Mouse (Mus musculus) cerebellum, adult 11-12 months (tissue): Measurements from ENCODE around the gene Ciao2a.

Source experiments
- DNase-seq: peaks from one replicate; pipeline ENCODE4 v3.0.0; 2022

Gene Ciao2a

DNA sequence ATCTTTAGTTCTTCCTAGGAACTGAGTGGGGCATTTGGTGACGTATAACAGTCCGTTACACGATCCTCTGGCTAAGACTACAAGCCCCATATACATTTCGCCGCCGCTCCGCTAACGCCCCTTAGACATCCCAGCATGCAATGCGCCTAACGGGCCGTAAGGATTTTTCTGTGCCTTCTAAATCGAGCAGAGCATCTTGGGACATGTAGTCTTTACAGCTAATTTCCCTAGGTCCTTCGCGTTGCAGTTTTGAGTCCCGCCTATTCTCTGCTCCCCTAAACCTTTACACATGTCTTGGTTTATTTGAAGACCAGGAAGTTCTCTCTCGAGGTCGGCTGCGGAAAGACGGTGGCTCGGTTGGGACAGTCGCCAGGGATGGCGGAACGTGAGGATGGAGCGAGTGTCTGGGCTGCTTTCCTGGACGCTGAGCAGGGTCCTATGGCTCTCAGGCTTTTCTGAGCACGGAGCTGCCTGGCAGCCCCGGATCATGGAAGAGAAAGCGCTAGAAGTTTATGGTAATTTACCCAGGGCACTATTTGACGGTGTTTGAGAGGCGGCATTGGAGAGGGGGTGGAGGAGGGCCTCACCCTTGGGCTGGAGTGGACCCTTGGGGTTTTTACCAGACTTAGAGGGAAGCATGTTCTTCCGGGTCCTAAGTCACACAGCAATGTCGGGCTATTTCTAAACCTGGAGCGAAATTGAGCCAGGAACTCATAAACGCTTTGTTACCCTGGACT is at the start of gene Ciao2a, which contains the start of gene Snx1:
Gene Ciao2a, plus strand, starts transcription at position 156 of the 737 bp plus-strand sequence.
Gene Snx1, minus strand, starts transcription at position 132 of the 737 bp plus-strand sequence.
- peak; percentile 94 for DNase-seq

DNA sequence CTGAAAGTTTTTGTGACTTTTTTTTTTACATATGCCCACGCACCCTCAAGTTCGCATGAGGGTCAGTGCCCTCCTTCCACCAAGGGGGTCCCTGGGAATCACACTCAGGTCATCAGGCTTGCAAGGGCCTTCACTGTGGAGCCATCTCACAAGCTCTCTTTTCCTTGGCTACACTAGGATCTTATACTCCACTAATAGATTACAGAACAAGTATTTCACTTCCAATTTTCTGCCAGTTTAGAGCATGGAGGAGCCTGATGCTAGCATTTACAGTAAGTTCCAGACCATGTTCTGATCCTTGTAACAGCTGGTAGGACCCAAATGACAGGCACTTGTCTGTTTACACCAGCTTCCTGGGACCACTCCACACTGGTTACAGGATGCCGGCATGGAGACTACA is 48.3 kb upstream of the Ciao2a start:
- DNase-seq = no peak

DNA sequence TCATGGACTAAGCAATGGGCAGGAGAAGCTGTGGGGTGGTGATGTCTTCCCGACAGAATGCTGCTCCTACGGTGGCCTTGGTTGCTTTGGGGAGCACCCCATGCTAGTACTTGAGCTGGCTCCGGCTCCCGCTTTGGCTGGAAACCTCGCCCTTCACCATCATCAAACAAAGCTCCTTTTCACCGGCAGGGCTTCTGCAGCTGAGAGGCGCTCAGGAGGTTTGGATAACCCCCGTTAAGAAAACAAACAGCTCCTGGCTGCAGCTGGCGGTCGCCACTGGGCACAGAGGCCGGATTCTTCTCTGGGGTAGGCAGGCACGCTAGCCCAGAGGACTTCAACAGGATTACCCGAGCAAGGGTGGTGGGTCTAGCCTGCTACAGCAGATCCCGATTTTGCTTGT is 47.9 kb upstream of the Ciao2a start:
- DNase-seq = no peak

DNA sequence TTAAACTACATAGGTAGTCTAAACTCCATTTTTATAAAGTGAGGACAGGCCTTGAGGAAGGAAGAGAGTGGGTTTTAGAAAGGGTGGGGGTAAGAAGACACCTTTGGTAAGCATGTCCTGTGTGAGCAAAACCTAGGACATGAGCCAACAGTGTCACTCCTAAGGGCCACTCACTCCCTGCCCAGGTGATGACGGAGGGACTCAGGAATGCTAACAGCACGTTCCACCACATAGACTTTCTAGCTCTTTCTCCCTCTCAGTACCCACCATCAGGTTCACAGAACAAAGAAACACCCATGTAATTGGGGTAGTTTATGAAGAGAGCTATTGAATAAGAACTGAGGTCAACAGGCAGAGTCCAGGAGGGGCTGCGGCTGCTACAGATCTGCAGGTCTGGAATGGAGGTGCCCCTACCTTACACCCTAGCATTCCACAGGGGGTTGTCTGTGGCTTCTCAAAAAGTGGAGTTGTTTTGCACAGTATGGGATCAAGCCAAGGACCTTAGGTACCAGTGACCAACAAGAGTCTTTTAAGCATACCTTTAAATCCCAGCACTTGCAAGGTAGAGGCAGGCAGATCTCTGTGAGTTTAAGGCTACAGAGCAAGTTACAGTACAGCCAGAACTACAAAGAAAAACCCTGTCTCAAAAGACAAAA is 45.5 kb upstream of the Ciao2a start:
- no peak for DNase-seq

DNA sequence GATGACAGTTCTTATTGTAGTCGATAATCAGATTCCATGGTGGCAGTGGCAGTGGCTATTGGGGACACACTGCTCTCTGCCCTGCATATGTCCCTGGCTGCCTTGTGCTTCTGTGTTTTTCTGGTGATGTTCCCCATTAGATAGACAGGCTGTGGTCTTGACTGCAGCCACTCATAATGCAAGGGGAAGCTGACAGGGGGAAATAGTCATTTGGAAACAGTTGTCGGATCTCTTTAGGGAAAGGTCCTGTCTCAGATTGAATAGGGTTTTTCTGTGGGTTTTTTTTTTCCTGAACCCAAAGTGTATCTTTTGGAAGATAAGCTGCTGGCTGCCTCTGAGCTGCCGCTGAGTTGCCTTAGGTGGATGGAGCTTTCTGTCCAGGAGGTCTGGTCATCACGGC is 44.4 kb upstream of the Ciao2a start:
- DNase-seq = no peak

DNA sequence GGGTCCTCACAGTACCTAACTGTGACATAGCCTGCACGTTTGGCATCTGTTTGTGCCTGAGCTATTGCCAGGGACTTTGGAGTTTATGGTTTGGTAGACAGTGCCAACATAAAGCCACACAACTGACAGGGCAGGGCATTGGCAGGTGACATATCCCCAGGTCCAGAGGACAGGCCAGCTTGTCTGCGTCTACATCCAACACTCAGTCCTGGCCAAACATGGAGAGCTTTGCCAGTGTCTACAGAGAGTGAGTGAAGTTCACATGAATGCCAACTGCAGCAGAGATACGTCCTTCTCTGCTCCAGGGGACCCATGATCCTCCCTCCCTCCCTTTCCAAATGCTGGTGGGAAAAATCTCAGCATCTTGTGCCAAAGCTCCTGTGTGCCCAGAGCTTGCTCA is 42.2 kb upstream of the Ciao2a start:
- no peak for DNase-seq

DNA sequence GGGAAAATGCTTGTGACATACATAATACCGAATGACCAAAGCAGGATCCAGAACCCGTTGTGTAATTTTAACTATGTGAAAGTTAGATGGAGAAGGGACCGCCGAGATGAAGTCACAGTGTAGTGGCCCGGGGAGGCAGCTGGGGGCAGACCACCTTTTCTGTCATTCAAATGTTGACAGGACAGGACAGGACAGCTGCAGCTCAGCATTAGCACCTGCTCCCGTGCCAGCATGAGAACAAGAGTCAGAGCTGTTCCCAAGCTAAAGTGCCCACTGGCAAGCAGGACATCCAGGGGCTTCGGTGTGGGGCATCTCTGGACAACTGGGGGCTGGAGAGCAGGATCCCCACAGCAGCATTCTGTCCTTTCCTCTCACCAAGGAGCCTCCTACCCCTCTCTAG is 39.3 kb upstream of the Ciao2a start:
- DNase-seq = no peak

DNA sequence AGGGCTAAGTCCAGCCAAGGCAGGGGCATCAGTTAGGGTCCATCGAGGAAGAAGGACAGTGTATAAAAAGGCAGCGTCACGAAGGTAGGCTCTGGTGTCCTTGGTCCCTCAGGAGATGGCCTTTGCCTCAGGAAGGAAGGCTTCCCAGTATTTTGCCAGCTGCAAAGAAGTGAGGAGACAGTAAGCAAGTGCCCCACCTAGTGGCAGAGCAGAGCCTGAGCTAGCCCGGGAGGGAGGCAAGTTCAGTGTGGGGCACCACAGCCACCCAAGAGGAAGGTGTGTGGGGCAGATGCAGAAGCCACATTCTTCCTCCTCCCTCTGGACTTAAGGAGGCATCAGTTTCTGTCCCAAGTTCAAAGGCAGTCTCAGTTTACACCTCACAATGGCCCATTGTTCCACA is 38.0 kb upstream of the Ciao2a start:
- peak; percentile 22 for DNase-seq

DNA sequence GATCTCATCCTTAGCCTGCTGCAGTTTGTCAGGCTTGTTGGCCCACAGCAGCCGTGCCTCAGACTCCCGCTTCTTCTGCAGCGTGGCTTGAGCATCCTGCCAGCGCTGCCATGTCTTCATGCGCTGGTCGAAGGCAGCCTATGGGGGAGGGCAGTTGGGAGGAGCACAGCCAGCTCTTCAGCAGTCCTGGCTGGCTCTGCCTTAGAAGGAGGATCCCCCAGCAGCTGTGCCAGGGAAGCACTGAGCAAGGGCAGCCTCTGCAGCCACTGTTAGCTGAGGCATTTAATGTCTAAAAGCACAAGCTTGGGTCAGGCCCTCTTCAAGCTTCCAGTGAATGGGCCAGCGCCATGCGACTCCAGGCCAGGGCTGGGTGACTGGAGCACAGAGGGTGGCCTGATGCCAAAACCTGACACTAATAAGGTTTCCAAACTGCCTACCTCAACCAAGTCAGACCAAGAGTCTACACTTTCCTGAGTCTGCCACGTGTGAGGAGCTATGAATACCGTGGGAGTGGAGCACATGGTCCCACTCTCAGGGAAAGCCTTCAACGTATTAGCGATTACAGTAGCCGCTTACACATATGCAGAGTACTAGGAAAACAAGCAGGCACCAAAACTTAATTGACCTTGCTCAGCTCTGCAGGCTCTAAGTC is 35.7 kb upstream of the Ciao2a start:
- no peak for DNase-seq

DNA sequence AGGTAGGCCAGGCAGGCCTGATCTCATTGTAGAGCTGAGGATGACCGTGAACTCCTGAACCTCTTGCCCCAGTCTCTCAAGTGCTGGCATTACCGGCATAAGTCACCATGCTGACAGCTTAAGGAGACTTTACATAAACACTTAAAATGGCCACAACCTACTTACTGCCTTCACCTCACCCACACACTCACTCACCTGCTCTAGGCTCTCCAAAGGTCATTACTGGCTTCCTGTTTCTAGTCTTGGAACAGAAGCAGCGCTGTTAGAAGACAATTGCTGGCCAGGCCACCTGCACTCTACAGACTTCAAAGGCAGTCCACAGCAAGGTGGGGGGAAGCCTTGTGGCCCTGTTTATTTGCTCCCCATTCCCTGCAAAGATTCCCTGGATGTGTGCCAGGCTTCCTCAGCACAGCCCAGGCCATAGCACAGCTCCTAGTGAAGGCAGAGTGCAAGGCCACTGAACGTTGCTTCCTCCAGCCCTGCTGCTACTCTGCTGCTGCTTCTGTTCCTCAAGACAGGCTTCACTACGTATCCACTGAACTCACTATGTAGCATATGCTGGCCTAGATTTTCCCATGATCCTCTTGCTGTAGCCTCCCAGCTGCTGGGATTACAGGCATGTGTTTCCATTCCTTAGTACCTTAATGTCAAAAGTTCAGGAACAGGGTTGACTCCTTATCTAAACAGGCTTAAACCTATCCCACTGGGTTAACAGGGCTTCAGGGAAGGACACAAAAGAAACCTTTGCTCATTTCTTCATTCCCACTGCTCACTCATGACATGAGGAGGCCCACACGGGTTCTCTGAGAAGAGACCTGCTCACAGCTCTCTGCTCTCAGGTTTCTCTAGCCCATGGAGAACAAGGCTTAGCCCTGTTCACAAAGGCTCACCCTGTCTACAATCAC is 34.8 kb upstream of the Ciao2a start:
- no peak for DNase-seq

DNA sequence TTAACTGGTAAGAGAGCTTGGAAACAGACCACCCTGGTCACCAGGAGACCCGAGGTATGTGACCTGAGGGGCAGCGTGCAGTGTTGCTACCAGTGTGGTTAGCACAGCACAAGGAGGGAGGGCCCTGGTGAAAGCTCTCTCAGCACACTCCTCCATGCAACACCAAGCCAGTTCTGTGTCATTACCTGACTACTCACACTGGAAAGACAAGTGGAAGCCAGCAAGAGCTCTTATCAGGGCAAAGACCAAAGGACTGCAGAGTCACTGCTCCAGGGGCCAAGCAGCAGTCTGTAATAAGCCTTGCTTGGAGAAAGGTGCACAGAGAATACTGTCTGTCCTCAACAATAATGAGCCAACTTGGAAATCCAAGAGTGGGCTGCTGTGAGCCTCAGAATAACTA is 33.7 kb upstream of the Ciao2a start:
- no peak for DNase-seq

DNA sequence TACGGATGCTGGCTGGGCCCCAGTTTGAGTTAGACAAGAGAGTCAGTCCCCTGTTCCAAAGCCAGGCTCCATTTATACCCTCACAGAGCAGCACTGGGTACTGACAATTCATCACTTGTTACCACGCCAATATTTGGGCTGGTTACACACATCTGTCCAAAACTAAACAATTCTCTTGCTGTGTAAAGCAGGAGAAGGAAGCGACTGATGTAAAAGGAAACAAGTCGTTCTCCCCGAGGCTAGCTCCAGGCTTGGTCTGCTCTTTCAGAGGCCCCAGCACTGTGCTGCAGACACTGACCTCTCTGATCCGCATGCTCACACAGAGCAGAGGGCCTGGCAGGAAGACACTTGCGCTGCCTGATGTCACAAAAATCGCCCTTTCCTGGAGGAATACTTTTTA is 24.8 kb upstream of the Ciao2a start:
- no peak for DNase-seq

DNA sequence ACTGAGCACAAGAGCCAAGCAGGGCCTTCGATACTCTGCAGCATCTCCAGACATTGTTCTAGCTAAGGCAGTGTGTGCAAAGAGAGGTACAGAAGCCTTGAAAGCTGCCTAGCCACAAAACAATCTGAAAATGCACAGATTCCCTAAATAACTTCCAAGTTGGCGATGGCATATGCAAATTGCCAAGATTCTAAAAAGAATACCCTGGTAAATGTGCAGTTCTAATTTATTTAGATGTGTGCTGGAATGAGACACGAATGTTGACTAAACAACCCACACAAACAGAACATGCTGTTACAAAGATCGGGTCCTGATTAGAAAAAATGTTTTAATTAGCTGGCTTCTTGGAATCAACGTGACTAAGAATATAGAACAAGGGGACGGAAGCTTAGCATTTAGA is 23.7 kb upstream of the Ciao2a start:
- DNase-seq = no peak

DNA sequence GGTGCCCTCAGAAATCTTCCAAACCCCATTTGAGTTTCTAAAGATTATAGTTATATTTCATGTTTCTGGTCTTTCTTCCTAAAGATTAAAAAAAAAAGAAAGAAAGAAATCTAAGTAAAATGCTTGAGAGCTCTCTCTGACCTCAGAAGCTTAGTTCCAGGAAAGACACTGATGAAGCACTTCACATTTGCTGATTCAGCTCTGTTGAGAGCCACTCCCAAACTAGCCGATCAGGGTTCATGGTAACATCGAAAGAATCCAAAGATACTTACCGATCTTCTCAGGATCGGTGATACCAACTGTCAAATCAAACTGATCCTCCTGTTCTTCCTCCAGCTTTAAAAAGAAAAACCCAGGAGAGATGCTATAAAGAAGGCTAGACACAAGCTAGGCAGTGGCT is 21.8 kb upstream of the Ciao2a start:
- no peak for DNase-seq

DNA sequence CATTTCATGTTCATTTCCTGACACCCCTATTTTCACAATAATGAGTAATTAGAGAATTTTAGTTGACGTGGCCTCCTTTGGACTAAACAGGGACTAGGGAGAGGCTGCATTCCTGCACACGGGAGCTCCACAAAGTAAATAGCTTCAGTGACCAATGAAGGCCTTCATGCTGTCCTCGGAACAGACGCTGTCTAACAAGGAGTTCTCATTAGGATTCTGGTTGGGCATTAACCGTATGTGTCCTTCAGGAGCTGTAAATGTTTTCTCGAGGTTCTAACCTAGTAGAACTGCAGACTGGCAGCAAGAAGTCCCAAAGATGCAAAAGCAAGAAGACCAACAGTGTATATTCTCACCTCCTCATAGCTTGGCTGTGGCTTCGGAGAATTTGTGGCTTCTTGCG is 21.2 kb upstream of the Ciao2a start:
- DNase-seq = no peak

DNA sequence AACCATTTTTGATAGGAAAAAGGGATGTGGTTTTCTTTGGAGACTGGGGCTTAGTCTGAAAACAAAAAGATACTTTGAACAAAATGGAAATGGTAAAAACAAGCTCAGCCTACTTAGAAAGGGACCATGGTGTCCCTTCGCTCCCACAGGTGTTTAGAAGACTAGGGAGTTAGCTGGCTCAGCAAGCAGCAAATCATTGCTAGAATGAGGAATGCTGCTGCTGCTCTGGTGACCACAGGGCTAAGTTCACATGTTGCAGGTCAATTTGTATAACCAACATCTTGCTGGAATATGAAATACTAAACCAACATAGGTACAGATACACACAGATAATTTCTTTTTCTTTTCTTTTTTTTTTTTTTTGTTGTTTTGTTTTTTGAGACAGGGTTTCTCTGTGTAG is 16.8 kb upstream of the Ciao2a start:
- no peak for DNase-seq

DNA sequence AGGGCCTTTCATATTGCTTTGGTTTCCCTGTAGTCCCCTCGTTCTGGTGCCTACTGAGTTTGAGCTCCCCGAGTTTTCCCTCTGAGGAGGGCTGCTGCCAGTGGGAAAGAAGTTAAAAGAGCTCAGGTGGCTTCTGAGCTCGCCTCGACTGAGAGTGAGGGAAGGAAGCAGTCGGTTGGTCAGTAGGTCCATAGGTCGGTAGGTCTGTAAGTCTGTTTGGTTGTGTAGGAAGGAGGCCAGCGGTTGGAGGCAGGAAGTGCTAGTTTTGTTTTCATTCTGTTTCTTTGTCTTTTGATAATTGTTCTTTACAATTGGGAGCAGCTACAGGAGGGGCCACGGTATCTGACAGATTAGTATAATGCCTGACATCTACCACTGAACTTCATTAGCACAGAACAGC is 16.3 kb upstream of the Ciao2a start:
- no peak for DNase-seq

DNA sequence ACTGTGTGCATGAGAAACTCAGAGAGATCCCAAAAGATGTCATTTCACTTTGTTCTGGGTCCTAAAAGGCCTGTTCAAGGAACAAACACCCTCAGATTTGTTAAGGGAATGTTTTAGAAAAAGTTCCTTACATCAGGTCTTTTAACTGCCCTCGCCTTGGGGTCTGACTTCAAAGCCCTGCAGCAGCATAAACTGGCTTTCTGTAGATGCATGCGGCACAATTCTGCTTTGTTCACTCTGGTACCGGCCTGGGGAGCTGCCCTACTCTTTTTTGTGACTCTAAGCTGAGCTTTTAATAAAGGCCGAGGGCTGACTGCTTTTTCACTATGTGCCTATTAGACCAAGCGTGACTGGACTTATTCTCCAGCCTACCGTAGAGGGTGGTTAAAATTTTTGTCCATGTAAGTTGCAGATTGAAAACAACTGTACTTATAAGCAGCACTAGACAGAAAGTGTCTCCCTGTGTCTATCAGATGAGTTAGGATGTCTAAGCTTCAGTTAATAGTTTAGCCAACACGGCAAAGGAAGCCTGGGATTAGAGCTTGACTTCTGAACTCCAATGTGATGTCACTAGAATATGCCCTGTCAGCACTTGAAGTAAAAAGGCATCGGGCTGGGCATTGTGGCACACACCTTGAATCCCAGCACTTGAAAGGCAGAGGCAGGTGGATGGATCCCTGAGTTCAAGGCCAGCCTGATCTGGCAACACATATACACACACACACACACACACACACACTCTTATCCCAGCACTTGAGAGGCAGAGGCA is 15.6 kb upstream of the Ciao2a start:
- DNase-seq = no peak

DNA sequence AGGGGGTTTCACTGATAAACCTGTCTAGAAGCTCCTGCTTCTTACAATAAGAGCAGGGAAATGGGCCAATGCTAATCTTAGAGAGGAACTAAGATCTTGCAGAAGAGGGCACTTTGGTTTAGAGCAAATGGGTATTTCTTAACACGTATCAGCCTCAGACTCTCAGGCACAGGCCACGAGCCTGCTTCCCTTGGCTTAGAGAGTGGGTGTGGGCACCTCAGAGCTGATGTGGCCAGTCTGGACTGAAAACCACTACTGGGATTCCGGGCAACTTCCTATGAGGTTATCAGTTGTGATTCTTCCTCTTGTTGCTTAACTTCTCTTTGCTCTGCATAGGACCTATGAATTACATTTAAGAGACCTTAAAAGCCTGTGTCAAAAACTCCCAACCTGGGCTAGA is 12.1 kb upstream of the Ciao2a start:
- DNase-seq = no peak

DNA sequence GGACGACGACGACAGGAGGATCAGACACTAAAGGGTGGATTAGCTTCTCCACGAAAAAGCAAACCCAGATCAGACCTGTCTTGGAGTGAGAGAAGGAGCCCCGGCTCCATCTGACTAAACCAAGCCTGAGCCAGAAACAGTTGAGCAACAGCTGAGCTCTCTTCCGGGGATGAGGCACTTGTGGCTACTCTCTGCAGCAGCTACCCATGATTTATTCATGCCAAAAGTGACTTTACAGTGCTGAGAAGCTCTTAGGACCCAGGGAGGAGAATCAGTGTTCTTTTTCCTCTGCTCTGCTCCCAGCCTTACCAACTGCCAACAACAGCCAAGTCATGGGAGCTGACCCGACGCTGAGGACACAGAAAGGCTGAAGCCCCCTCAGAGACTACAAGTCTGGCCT is 9.5 kb upstream of the Ciao2a start:
- no peak for DNase-seq

DNA sequence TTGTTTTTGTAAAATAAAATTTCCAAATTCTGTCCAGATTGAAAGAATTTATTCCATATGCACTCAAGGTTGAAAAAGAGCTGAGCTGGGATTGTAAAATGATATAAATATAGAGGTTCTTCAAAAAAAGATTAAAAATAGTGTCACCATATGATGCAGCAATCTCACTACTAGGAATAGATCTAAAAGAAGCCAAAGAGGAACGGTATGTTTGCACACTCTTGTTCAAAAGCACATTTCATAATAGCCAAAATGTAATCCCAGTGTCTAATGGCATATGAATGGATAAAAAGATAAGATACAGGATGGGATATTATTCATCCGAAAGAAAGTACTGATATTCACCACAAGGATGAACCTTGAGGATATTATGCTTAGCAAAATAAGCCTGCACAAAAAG is 6.9 kb upstream of the Ciao2a start:
- no peak for DNase-seq

DNA sequence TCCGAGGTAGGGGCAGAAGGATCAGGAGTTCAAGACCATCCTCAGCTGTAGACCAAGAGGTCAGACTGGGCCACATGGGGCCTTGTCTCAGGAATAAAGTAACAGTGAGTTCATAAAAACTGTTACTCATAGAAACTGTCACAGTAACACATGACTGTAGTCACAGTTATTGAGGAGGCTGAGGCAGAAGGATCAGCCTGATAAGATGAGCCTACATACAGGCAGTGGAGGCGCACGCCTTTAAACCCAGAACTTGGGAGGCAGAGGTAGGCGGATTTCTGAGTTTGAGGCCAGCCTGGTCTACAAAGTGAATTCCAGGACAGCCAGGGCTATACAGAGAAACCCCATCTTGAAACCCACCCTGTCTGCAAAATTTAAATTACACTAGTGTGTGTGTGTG is 6.3 kb upstream of the Ciao2a start:
- no peak for DNase-seq
